Mouse (Mus musculus): ENCODE measurements around the gene Ypel2. TPM values are rescaled to one million over a fixed set of nuclear protein-coding genes. Genes with fewer than 3 reads are reported as not detected.

The Ypel2 gene
- polyA plus RNA-seq, 2 experiments = 6.8 to 9.2 TPM

GRCm38 (mm10) chr11:86924629-86925028 is 68.9 kb downstream of the Ypel2 start:
- H3K27me3 ChIP-seq (ENCODE audit: control insufficient read depth, insufficient read depth, low read length) = no peaks in the 10 kb centered on the region
- H3K4me1 ChIP-seq (ENCODE audit: control insufficient read depth, insufficient read depth, low read length) = peaks cover 9% of the 10 kb centered on the region; the same call in 1 of the 2 replicates
- H3K4me2 ChIP-seq (replicated peaks; ENCODE audit: low read depth, low read length, severe bottlenecking) = no peak overlapping the region
- no peaks in the 10 kb centered on the region for H3K9me3 ChIP-seq (ENCODE audit: control insufficient read depth, low read length)
- no peak overlapping the region for H3K27ac ChIP-seq (replicated peaks; ENCODE audit: low read depth, low read length)
- no peaks in the 10 kb centered on the region for H3K36me3 ChIP-seq (ENCODE audit: control insufficient read depth, insufficient read depth, low read length)
- TF ChIP-seq POLR2A (IDR thresholded peaks at IDR 0.05; ENCODE audit: borderline replicate concordance, extremely low read depth, insufficient read depth, insufficient read length) = no peak
- no peak for DNase-seq (ENCODE audit: low spot score)
- H3K9ac ChIP-seq (ENCODE audit: low read depth, low read length, severe bottlenecking) = no peak overlapping the region
- ATAC-seq (ENCODE audit: low FRiP score, low read depth) = no peak
- no peak overlapping the region for H3K4me3 ChIP-seq (replicated peaks; ENCODE audit: low read length)
- WGBS = 77% methylated on average over 3 of the region's 3 CpGs

DNA sequence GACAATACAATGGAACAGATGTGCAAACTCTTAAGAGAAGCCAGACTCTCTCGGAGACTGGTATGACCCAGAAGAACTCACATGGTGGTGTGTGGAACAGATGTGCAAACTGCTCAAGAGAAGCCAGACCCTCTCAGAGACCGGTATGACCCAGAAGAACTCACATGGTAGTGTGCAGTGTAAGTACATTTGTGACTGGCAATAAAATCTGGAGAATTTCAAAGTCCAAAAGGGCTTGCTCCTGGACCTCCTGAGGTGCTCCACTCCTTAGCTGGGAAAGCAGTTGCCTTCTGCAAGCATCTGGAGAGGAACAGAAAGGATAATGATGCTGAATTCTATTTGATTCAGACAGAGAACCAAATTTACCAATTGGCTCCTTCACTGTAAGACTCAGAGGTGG is 69.9 kb downstream of the Ypel2 start:
- 25% methylated on average over 2 of the region's 2 CpGs for WGBS
- Histone ChIP-seq H3K4me2 (replicated peaks; ENCODE audit: low read depth, low read length, severe bottlenecking) (no peak overlapping the region), H3K27ac (replicated peaks; ENCODE audit: low read depth, low read length) (no peak overlapping the region), H3K27me3 (ENCODE audit: control insufficient read depth, insufficient read depth, low read length) (no peaks in the 10 kb centered on the region), H3K4me1 (ENCODE audit: control insufficient read depth, insufficient read depth, low read length) (peaks cover 9% of the 10 kb centered on the region; the same call in 1 of the 2 replicates), H3K9ac (ENCODE audit: low read depth, low read length, severe bottlenecking) (no peak overlapping the region), H3K9me3 (ENCODE audit: control insufficient read depth, low read length) (no peaks in the 10 kb centered on the region), H3K4me3 (replicated peaks; ENCODE audit: low read length) (no peak overlapping the region), H3K36me3 (ENCODE audit: control insufficient read depth, insufficient read depth, low read length) (no peaks in the 10 kb centered on the region)
- DNase-seq (ENCODE audit: low spot score) (no peak), ATAC-seq (ENCODE audit: low FRiP score, low read depth) (no peak)
- no peak for TF ChIP-seq POLR2A (IDR thresholded peaks at IDR 0.05; ENCODE audit: borderline replicate concordance, extremely low read depth, insufficient read depth, insufficient read length)

- Histone ChIP-seq H3K36me3 (ENCODE audit: control insufficient read depth, insufficient read depth, low read length) (no peaks in the 10 kb centered on the region), H3K27ac (replicated peaks; ENCODE audit: low read depth, low read length) (no peak overlapping the region), H3K27me3 (ENCODE audit: control insufficient read depth, insufficient read depth, low read length) (no peaks in the 10 kb centered on the region), H3K4me1 (ENCODE audit: control insufficient read depth, insufficient read depth, low read length) (peaks cover 9% of the 10 kb centered on the region; the same call in 1 of the 2 replicates), H3K4me2 (replicated peaks; ENCODE audit: low read depth, low read length, severe bottlenecking) (no peak overlapping the region), H3K4me3 (replicated peaks; ENCODE audit: low read length) (no peak overlapping the region), H3K9ac (ENCODE audit: low read depth, low read length, severe bottlenecking) (no peak overlapping the region), H3K9me3 (ENCODE audit: control insufficient read depth, low read length) (no peaks in the 10 kb centered on the region)
- TF ChIP-seq POLR2A (IDR thresholded peaks at IDR 0.05; ENCODE audit: borderline replicate concordance, extremely low read depth, insufficient read depth, insufficient read length) = no peak
- DNase-seq (ENCODE audit: low spot score) (no peak), ATAC-seq (ENCODE audit: low FRiP score, low read depth) (no peak)
- 86% methylated on average over 2 of the region's 2 CpGs for WGBS
Observed at GRCm38 (mm10) chr11:86922029-86922428, 71.5 kb downstream of the Ypel2 start.

GRCm38 (mm10) chr11:86921335-86921734 is 72.2 kb downstream of the Ypel2 start:
- DNase-seq (ENCODE audit: low spot score) (no peak), ATAC-seq (ENCODE audit: low FRiP score, low read depth) (no peak)
- Histone ChIP-seq H3K4me3 (replicated peaks; ENCODE audit: low read length) (no peak overlapping the region), H3K27ac (replicated peaks; ENCODE audit: low read depth, low read length) (no peak overlapping the region), H3K27me3 (ENCODE audit: control insufficient read depth, insufficient read depth, low read length) (no peaks in the 10 kb centered on the region), H3K9me3 (ENCODE audit: control insufficient read depth, low read length) (no peaks in the 10 kb centered on the region), H3K9ac (ENCODE audit: low read depth, low read length, severe bottlenecking) (no peak overlapping the region), H3K4me2 (replicated peaks; ENCODE audit: low read depth, low read length, severe bottlenecking) (no peak overlapping the region), H3K4me1 (ENCODE audit: control insufficient read depth, insufficient read depth, low read length) (peaks cover 9% of the 10 kb centered on the region; the same call in 1 of the 2 replicates), H3K36me3 (ENCODE audit: control insufficient read depth, insufficient read depth, low read length) (no peaks in the 10 kb centered on the region)
- WGBS = 77% methylated on average over 6 of the region's 6 CpGs
- no peak for TF ChIP-seq POLR2A (IDR thresholded peaks at IDR 0.05; ENCODE audit: borderline replicate concordance, extremely low read depth, insufficient read depth, insufficient read length)

- H3K27me3 ChIP-seq (ENCODE audit: control insufficient read depth, insufficient read depth, low read length) = no peaks in the 10 kb centered on the region
- no peak overlapping the region for H3K4me2 ChIP-seq (replicated peaks; ENCODE audit: low read depth, low read length, severe bottlenecking)
- WGBS = 65% methylated on average over 20 of the region's 20 CpGs
- peaks cover 9% of the 10 kb centered on the region; the same call in 1 of the 2 replicates for H3K4me1 ChIP-seq (ENCODE audit: control insufficient read depth, insufficient read depth, low read length)
- no peak overlapping the region for H3K4me3 ChIP-seq (replicated peaks; ENCODE audit: low read length)
- DNase-seq (ENCODE audit: low spot score) = no peak
- no peak for ATAC-seq (ENCODE audit: low FRiP score, low read depth)
- no peak for TF ChIP-seq POLR2A (IDR thresholded peaks at IDR 0.05; ENCODE audit: borderline replicate concordance, extremely low read depth, insufficient read depth, insufficient read length)
- no peak overlapping the region for H3K27ac ChIP-seq (replicated peaks; ENCODE audit: low read depth, low read length)
- no peaks in the 10 kb centered on the region for H3K36me3 ChIP-seq (ENCODE audit: control insufficient read depth, insufficient read depth, low read length)
- H3K9me3 ChIP-seq (ENCODE audit: control insufficient read depth, low read length) = no peaks in the 10 kb centered on the region
- no peak overlapping the region for H3K9ac ChIP-seq (ENCODE audit: low read depth, low read length, severe bottlenecking)
Observed at GRCm38 (mm10) chr11:86920111-86921080, 73.1 kb downstream of the Ypel2 start.

All from limb, embryonic 14.5 days (tissue).